Mouse (Mus musculus) cerebellum, adult 18-20 months (tissue): Measurements from ENCODE around the gene Slc39a2.
A peak's percentile ranks its signal among the peaks of the same experiment; 100 is the strongest.
"Not testable (repeated sequence)": the region's sequence is repeated elsewhere in the genome, so short reads cannot be mapped to it uniquely, and the experiment has no call there.

ENCODE experiments used
- DNase-seq, 2 experiments: peaks; one replicate each; pipeline ENCODE4 v3.0.0; 2021

Gene Slc39a2

DNA sequence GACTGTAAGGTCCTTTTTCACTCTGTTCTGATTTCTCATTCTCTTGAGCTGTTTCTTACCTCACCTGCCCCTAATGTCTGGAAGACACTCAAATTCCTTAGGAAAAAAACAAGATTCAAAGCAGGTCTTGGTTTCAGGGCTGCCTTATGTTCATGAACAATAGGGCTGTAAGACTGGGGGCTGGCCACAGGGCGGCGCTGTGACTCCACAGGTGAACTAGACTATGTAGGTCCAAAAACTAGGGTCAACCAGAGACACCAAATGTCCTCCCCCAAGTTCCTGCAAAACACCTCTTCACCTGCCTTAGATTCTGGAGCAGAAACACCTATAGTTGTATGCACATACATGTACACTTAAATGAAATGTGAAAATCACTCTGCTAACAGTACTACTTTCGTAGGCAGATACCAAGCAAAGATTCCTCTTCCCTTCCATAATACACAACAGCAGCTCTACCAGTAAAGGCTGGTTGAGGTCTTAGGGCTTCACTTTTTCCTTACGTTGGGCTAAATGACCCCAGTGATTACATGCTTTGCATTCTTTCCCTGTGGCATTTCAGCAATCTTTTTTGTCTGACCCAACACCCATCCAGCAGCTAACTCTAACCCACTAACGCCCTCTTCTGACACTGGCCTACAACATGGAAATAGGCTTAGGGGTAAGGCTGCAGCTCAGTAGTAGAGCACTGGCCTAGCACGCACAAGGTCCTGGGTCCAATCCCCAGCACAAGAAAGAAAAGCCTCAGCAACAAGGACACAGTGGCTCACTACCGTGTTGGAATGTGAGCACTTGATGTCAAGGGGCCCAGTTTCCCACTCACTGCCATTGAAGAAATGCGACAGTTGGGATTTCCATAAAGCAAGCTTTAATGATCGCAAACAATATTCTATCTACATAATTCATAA is 10.4 kb downstream of the Slc39a2 start:
- DNase-seq: peak; percentile 75 to 83

DNA sequence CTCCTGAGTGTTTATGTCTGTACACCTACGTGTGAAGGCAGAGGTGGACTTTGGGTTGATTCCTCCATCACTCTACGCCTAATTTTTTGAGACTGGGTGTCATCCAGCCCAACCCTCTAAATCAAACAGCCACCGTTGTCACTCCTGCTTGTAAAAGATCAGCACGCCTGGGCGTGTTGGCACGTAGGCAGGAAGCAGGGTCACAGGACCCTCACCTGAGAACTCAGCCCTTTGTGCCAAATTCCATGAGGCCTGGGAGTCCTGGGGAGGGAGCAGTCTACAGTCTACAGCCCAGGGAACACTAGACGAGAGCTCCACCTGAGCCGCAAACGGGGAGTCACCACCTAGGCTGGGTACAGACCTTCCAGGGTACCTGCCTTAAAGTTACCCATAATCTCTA is 11.1 kb downstream of the Slc39a2 start:
- no peak for DNase-seq

DNA sequence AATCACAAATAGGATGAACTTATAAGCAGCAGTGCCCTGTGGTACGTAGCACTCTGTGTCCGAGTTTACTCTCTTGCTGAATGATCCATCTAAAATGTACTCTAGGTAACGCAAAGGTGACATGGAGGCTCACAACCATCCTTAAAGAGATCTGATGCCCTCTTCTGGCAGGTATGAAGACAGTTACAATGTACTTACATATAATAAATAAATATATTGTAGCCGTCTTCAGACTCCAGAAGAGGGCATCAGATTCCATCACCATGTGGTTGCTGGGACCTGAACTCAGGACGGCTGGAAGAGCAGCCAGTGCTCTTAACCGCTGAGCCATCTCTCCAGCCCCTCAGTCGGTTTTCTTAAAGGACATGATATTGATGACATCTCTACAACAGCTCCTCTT is 12.0 kb downstream of the Slc39a2 start:
- DNase-seq: no peak

DNA sequence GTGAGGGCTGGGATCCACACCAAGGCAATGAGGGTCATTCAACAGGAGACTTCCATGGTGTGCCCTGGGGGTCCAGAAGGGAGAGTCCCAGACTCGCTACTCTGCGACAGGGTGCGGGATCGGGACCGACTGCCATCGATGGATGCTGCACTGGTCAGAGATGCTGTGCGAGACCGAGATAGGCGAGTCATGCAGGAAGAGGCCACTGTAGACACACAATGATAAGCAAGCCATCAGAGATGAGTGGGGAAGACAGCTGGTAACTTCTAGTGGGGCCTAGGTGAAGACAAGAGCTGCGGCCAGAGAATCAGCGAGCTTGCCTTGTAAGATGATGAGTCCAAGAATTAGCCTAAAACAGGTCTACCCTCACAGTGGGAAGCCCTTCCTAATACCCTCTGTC is 13.4 kb downstream of the Slc39a2 start:
- DNase-seq: no peak

DNA sequence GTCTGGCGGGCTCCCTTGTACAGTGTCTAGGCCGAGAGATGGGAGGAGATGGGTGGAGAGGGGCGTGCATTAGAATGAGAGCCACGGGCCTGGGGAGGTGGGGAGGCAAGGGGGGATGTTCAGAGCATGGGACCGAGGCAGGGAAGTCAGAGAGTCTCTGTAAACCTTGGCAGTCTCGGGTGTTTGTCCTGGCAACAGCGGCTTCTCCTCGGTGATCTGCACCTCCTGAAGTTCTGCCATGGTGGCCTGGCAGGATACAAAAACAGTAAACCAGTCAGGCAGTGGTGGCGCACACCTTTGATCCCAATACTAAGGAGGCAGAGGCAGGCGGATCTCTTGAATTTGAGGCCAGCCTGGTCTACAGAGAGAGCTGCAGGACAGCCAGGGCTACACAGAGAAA is 18.6 kb downstream of the Slc39a2 start:
- DNase-seq: no peak

DNA sequence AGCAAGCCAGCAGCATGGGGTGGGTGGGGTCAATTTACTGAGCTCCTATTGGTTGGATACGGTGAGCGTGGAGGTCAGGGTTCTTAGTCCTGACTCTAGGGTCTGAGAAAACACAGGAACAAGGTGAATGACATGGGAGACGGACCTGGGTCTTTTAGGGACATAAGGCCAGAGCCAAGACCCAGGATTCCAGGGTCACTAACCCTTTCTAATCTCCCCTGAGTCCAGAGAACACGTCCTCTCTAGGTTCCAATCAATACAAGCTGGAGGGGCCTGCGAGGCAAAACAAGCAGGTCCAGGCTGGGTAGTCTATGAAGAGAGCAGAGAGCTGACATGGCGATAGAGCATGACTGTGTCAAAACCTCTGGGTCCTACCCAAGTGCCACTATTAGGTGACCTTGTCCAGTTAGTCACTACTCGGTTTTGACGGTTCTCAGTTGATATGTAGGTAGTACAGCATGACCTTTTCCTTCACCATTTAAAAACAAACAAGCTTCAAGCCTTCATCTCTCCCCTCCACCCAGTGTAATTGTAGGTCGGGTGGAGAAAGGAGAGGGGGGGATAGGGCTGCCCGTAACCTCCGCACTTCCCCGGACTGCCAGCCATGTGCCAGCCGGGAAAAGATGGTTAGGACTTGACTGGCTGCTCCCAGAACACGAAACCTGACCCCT is 19.8 kb downstream of the Slc39a2 start:
- no peak for DNase-seq

DNA sequence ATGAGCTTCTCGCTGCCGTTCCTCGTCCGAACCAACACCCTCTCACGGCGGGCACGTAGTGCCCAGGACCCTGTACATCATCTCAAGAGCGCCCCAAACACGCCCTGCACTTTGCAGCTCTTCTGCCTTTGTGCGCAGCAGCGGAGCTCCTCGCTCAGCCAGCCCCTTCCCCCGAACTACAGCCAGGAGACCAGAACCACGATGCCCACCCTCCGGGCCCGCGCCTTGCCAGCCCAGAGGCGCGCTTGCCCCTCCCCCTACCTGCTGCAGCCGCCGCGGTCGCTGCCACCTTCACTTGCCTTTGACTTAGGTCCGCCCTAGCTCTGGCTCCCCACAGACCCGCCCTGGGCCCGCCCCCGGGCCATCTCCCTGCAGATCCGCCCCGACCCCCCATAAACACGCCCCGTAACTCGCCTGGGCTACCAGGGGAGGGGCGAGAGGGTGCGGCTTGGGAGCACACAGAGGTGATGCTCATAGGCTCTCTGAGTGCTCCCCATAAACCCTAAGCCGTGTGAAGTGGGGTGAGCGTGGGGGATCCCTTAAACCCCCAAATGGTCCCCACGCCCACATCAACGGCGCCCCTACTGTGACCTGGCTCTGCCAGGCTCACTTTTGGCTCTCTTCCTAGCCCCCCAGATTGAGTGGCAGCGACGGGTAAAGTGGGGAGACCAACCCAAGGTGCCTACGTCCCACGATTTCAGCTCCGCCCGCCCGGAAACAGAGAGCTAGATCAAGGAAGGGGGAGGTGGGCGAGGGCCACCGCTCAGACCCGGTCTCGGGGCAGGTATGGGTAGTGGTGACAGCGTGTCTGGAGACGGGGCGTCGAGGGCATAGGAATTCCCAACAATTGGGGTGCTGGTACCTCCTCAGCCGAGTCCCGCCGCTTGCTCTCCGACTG is 20.6 kb downstream of the Slc39a2 start:
- peak; percentile 69 for DNase-seq

DNA sequence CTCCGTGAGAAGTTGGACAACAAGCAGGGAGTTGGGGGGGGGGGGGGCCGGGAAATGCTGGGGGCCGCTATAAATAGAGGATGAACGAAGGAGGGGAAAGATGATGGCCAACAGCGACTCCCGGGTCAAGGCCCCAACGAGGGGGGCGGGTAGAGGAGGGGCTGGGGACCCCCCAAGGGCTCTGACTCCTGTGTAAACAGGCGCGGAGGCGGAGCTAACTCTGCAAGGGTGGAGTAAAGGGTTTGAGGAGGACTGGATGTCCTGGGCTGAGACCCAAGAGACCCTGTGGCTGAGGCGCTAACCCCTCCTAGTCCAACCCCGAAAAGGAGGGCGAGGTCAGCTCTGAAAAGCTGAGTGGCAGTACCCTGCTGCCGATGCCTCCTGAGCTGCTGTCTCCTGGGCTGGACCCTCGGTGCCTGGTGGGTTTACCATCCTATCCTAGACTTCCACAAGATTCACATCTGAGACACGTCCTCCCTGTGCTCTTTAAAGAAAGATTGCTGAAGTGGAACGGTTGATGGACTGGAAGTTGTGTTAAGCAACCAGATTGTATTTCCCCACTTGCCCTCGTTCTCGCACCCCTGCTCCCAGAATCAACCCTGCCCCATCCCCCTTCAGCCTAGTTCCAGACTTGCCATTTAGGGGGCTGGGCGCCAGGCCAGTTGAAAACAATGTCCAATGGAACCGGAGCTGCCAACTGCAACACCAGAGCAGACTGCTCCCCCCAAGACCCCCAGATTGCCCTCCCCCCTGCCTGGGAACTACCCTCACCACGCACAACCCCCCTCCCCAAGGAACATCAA is 21.5 kb downstream of the Slc39a2 start, which contains the start of gene Ndrg2:
Gene Ndrg2, minus strand, starts transcription at position 199 of the 803 bp plus-strand sequence.
- DNase-seq: peak; percentile 60

DNA sequence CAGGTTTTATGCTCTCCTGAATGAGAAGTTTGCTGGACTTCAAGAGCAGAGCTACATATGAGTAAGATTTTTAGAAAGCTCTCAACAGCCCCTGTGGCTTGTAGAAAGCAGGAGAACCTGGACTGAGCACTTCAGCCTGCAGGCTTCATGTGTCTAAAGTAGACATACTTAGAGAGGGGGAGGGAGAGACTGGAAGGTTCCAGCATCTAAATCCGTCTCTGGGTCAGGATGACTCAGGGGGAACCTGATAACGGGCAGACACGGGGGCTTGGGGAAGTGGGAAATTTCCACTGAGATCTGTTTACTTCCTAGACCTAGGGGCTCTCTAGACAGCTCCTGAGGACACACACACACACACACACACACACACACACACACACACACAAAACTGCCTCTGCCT is 22.3 kb downstream of the Slc39a2 start:
- DNase-seq: no peak

DNA sequence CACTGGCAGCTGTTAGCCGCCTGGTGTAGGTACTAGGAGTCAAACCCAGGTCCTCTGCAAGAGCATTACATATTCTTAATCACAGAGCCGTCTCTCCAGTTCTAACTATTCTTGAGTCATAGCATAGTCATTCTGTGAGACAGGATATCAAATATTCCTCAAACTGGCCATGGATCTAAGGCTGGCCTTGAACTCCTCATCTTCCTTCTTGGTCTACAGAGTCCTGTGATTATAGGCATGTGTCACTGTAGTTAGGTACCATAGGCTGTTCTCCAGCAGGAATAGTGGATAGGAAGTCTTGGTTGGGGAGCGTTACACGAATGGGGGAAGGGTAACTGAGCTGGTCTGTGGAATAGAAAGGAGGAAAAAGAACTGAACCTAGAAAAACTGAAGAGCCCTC is 23.9 kb downstream of the Slc39a2 start:
- DNase-seq: no peak

DNA sequence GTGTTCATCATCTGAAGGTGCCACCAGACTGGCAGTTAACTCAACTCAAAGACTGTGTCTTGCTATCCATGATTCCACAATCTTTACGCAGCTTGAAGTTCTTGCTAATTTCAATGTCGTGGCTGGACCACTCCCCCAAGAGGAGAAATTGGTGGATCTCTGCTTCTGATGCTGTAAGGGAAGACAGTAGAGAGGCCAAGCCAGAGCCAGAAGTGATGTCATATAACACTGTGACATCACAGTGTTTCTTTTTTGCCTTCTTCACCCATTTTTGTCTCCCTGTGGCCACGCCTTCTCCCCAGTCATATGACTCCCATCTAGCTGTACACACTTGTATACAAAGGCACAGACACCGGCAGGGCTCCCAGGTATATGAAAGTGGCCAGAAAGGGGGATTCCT is 25.4 kb downstream of the Slc39a2 start, which contains the start of gene Tppp2:
Gene Tppp2, plus strand, starts transcription at position 301 of the 400 bp plus-strand sequence.
- no peak for DNase-seq

DNA sequence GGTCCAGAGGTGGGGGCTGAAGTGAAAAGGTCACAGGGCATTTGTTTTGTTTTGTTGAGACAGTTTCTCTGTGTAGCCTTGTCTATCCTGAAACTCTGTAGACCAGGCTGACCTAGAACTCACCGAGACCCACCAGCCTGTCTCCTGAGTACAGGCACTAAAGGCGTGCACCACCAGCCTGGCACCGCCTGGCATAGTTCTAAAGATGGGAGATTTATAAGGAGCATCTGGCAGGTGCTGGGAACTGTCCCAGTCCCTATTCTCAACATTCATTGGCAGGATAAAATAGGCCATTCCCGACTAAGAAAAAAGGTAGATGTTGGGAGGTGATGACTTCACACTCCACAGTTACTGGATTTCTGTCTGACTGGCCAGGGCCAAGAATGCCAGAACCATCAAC is 26.3 kb downstream of the Slc39a2 start:
- no peak for DNase-seq

DNA sequence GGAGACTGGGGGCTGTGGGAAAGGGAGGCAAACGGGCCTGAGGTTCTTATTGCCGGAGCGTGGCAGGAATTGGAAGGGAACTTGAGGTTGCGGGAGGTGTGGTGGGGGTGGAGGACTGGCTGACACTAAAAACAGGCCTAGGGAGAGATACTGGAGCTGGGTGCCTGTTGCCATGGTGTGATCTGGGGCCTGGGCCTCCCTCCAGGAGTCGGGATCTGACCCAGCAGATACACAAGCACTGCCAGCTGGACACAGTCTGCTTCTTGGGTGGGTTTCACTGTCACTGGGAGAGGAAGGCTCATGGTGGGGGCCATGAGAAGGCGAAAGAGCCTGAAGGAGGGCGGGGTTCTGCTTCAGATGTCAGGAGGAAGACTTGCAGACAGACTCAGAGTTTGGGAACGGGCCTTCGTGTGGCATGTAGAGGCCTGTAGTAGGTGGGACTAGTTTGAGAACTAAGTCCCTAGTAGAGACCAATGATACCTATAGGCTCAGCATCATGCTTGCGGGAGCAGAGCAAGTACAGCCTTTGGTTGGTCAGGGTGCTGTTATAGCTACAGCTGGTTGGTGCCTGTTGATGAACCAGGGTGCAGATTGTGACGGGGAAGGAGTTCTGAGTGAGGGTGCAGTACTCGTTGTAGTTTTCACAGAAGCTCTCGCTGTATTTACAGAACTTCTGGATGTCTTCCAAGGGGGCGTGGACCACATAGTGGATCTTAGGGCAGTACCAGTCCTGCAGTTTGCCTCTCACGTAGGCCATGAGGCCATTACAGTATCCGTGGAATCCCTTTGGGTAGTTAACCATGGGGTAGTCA is 29.3 kb downstream of the Slc39a2 start:
- peak in 1 of 2 experiments; percentile 35 for DNase-seq

DNA sequence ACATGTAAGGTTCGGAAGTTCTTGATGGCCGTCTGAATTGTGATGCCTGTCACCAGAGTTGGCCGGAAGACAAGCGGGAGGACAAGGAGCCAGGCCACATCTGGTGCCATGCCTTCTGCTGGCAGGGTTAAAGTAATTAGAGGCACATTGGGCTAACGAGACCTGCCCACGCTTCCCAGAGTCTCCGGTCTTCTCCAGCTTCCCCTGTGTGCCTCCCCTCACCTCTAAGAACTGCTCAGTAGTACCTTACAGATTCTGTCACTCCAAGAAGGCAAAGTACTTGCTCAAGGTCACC is 29.8 kb downstream of the Slc39a2 start, which contains the start of gene Rnase13:
Gene Rnase13, minus strand, starts transcription at position 203 of the 295 bp plus-strand sequence.
- no peak for DNase-seq

DNA sequence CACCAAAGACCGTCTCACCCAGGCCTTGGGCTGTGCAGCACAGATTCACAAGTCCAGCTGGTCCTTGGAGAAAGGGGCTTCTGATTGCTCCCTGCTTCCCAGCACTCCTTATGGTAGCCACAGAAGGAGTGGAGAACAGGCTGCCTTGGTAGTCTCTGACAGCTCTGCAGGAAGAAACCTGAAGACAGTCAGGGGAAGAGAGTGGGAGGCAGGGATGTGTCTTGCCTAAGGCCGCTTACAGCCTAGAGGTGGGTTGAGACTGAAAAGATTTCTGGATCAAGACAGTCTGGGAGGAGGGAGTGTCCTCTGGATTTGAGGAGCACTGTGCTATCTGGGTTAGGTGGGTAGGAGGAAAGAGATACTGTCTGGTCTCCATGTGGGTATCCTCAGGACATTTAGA is 30.2 kb downstream of the Slc39a2 start:
- no peak for DNase-seq

DNA sequence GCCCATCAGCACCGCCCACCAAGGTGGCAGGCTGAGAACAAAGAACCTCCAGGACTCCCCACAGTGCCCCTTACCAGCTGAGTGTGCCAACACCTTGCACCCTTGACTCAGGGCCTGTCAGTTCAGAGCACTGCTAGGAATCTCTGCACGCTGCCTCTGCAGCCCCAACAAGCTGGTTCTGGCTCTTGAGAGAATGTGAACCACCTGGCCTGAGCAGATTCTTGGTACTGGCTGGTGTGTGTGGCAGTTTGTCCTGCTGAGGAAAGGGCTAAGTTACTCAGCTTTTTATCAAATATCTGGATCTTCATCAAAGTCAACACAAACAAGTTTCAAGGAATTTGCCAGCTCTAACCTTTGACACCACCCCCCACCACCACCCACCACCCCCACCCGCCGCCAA is 30.8 kb downstream of the Slc39a2 start:
- DNase-seq: no peak

DNA sequence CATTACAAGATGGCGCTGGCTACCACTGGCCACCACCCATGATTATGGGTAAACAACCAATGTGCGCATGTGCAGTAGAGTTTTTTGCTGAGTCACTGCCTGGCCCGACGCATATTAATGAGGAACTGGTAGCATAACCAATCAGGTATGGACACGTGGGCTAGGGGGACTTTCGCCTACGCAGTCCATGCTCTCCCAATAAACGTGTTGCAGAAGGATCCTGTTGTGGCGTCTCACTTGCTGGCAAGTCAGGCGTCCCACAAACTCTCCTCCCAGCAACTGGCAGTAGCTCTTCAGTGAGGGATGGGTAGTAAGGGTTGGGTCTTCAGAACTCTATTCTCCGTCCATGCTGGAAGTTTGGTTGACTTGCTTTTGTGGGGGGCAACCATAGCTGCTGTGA is 34.2 kb downstream of the Slc39a2 start:
- not testable (repeated sequence) for DNase-seq

DNA sequence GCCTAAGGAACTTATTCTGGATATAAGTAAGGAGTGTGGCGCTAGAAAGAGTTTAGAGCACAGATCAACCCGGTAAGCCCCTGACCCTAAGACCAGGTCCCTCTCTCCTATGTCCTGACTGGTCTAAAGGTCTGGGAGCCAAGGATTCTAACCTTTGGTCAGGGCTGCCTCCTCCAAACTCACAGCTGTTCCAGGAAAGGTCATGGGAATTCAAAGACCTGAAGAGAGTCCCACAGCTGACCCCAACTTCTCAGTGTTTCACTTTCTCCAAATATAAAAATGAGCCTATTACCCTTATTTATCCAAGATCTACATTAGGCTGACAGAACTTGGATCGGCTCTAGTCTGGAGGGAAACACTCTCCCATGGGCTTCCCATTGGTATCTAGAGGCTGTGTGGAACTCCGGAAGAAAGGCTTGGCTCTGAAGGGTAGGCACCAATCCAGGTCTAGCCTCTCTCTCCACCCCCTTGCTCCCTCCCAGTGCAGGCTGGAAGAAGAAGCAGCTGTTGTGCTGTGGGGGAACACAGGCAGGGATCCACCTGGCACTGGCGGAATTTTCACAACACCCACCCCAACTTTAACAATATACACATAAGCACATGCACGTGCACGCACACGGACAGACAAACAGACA is 36.7 kb downstream of the Slc39a2 start:
- DNase-seq: no peak

DNA sequence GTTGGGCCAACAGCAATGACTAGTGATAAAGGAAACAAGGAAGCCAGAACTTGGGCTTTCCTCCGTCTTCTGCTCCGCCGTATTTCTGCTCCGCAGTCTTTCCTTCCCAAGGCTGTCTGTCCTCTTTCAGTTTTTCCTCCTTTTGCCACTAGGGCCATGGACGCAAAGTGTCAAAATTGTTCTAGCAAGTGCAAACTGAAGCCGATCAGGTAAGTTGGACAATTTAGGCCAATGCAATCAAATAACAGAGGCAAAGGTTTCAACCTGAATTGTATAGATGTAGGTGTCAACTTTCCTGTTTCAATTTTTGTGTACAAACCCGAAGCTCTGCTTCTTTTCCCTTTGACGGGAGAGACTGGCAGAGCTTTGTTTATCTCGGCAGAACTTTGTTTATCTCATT is 37.3 kb downstream of the Slc39a2 start:
- DNase-seq: no peak

DNA sequence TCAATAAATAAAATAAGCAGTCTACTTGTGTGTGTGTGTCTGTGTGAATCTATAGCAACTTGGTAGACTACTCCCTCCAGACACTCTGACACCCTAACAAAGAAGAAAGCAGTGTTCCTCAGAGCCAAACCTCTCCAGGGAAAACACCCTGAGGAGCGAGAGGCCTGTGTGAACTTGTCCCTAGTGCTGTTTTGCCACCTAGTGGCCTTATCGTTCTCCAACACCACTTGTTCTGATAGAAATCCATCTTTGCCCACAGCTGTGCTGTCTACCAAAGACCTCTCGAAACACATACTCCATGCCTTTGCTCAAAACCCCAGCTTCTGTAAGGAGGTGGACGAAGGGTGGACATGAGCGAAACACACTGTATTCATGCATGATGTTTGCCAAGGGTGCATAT is 38.1 kb downstream of the Slc39a2 start:
- DNase-seq: peak; percentile 50 to 63
